Mouse (Mus musculus) c-Kit-positive CD71-positive TER-119-negative erythroid progenitor cells, embryonic 14.5 days (primary cell): ENCODE measurements around the gene Atxn7.
"Not testable (repeated sequence)": the region's sequence is repeated elsewhere in the genome, so short reads cannot be mapped to it uniquely, and the experiment has no call there.

Source experiments
- DNase-seq: peaks from one replicate; pipeline ENCODE4 v3.0.0-alpha.2; 2013; ENCODE audit warnings: low read depth

Gene Atxn7

GRCm38 (mm10) chr14:13961401-13962112 lies at the start of gene Atxn7, which contains the start of gene Thoc7:
Gene Atxn7, plus strand, starts transcription at chr14:13961440.
Gene Thoc7, minus strand, starts transcription at chr14:13961852.
- no peak for DNase-seq

GRCm38 (mm10) chr14:13914387-13915082 lies 46.7 kb upstream of the Atxn7 start, which contains the start of gene Gm281:
Gene Gm281, minus strand, starts transcription at chr14:13914478.
- no peak for DNase-seq

- DNase-seq, result no peak
Observed at GRCm38 (mm10) chr14:13915207-13915606, 46.0 kb upstream of the Atxn7 start.

- DNase-seq, result no peak
Observed at GRCm38 (mm10) chr14:13917208-13917607, 44.0 kb upstream of the Atxn7 start.

- DNase-seq, result peak; percentile 32
Observed at GRCm38 (mm10) chr14:13917630-13918029, 43.6 kb upstream of the Atxn7 start.

GRCm38 (mm10) chr14:13933290-13934051 lies 27.8 kb upstream of the Atxn7 start:
- DNase-seq, result no peak

- DNase-seq, result no peak
Observed at GRCm38 (mm10) chr14:13934052-13934371, 27.2 kb upstream of the Atxn7 start.

- no peak for DNase-seq
Observed at GRCm38 (mm10) chr14:13944686-13945085, 16.6 kb upstream of the Atxn7 start.

- no peak for DNase-seq
Observed at GRCm38 (mm10) chr14:13948345-13948744, 12.9 kb upstream of the Atxn7 start.

GRCm38 (mm10) chr14:13950401-13950800 lies 10.8 kb upstream of the Atxn7 start:
- DNase-seq, result no peak

GRCm38 (mm10) chr14:13952151-13952550 lies 9.1 kb upstream of the Atxn7 start:
- DNase-seq, result not testable (repeated sequence)

- DNase-seq, result peak; percentile 35
Observed at GRCm38 (mm10) chr14:13960079-13960478, 1.2 kb upstream of the Atxn7 start.

- DNase-seq, result no peak
Observed at GRCm38 (mm10) chr14:13960482-13961325, 536 bp upstream of the Atxn7 start.

GRCm38 (mm10) chr14:13962476-13962875 lies 1.2 kb downstream of the Atxn7 start:
- DNase-seq, result no peak

GRCm38 (mm10) chr14:13963527-13963926 lies 2.3 kb downstream of the Atxn7 start:
- no peak for DNase-seq

- no peak for DNase-seq
Observed at GRCm38 (mm10) chr14:13967607-13968006, 6.4 kb downstream of the Atxn7 start.

GRCm38 (mm10) chr14:13968476-13968875 lies 7.2 kb downstream of the Atxn7 start:
- DNase-seq, result no peak

- DNase-seq, result no peak
Observed at GRCm38 (mm10) chr14:13970513-13970912, 9.3 kb downstream of the Atxn7 start.

GRCm38 (mm10) chr14:13971644-13972234 lies 10.5 kb downstream of the Atxn7 start:
- no peak for DNase-seq

GRCm38 (mm10) chr14:13977498-13977897 lies 16.3 kb downstream of the Atxn7 start:
- DNase-seq, result no peak

- no peak for DNase-seq
Observed at GRCm38 (mm10) chr14:13981286-13981685, 20.0 kb downstream of the Atxn7 start.
